Mouse (Mus musculus) hindbrain, embryonic 11.5 days (tissue): ENCODE measurements around the gene Wdr17. TPM values are rescaled to one million over a fixed set of nuclear protein-coding genes. Genes with fewer than 3 reads are reported as not detected.

Experiments used
- ATAC-seq: fragments of 200-750 bp; cut with Nextera tagmentation; 2 replicates; pipeline ENCODE4 v1.8.0; 2017; ENCODE audit warnings: mild to moderate bottlenecking, moderate TSS enrichment, moderate library complexity; ENCODE audit not compliant: low FRiP score
- DNase-seq: peaks from one replicate; pipeline ENCODE4 v3.0.0-alpha.2; 2015; ENCODE audit warnings: low spot score
- H3K27ac ChIP-seq: fragments of 300-500 bp; sonication (generic); 2 replicates; pipeline ENCODE4 v1.5.1; 2014; ENCODE audit warnings: mild to moderate bottlenecking, low read depth, low read length
- H3K27me3 ChIP-seq: fragments of 300-500 bp; sonication (generic); 2 replicates; pipeline ENCODE4 v1.6.1; 2014; ENCODE audit warnings: mild to moderate bottlenecking, low read length, moderate library complexity, mixed read lengths; ENCODE audit not compliant: control insufficient read depth, insufficient read depth
- H3K36me3 ChIP-seq: fragments of 300-500 bp; sonication (generic); 2 replicates; pipeline ENCODE4 v1.6.1; 2014; ENCODE audit warnings: mild to moderate bottlenecking, low read length, moderate library complexity, mixed read lengths; ENCODE audit not compliant: control insufficient read depth, insufficient read depth
- H3K4me1 ChIP-seq: fragments of 300-500 bp; sonication (generic); replicated peaks from 2 replicates; pipeline ENCODE4 v1.6.1; 2014; ENCODE audit warnings: low read length, mixed read lengths; ENCODE audit not compliant: control insufficient read depth, insufficient read depth
- H3K4me2 ChIP-seq: fragments of 300-500 bp; sonication (generic); replicated peaks from 2 replicates; pipeline ENCODE4 v1.6.1; 2014; ENCODE audit warnings: mild to moderate bottlenecking, low read depth, low read length
- H3K4me3 ChIP-seq: fragments of 300-500 bp; sonication (generic); 2 replicates; pipeline ENCODE4 v1.5.1; 2014; ENCODE audit warnings: low read depth, low read length
- H3K9ac ChIP-seq: fragments of 300-500 bp; sonication (generic); 2 replicates; pipeline ENCODE4 v1.6.1; 2014; ENCODE audit warnings: low read depth, low read length
- H3K9me3 ChIP-seq: fragments of 300-500 bp; sonication (generic); 2 replicates; pipeline ENCODE4 v1.6.1; 2016; ENCODE audit warnings: low read length; ENCODE audit not compliant: control insufficient read depth
- WGBS: fragments of 180-500 bp; shearing (Covaris S2); extraction: QIAGEN DNeasy Blood & Tissue Kit; methylation state at CpG from one replicate; pipeline ENCODE4 v1.1.7; 2014; 5-methylcytosine and 5-hydroxymethylcytosine counted together
- polyA plus RNA-seq: library from polyadenylated mRNA; unstranded; fragments of >200 nt; fragmentation: Nextera tagmentation; extraction: Ambion mirVana; gene quantifications from 2 replicates; pipeline ENCODE4 v1.2.1, GENCODE M21; 2014

Gene Wdr17
- 2.4 and 4.6 TPM in 2 replicates for polyA plus RNA-seq

DNA sequence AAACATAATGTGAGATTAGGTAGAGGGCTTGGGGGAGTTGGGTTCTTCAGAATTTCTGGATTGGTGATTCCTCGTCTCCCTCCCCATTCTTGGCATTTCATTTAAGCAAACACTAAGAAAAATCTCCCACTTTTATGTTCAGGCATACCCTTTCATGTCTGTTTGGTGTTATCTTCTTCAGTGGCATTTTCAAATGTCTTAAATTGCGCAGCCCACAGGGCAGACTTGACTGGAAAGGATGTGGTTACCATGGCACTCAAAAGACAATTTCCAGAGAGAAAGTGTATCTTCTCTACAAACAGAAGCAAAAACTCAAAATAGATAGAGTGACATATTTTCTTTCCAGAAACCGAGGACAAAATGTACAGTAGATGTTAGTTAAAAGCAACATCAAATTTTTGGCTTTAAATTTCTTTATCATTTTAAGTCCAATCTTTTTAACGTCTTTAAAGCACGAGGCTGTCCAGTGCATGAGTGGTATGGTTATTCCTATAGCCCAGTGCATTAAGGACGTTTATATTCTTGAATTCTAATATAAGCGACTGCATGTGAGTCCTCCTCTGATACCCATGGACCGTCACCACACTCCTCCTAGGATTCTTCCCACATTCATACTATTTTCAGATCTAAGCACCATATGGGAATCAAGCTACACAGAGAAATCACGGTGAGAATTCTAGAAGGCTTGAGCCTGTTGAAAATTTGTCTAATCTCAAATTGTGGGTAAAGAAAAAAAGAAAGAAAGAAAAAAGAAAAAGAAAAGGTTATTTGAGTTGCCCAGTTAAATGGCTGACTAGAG lies at the start of gene Wdr17:
Gene Wdr17 (minus strand): TSS at position 198 of the 799 bp plus-strand sequence.
- Histone ChIP-seq H3K27me3 (no peaks in the 10 kb centered on the region), H3K4me1 (no peaks in the 10 kb centered on the region), H3K4me2 (no peak within 1 kb of the TSS), H3K4me3 (no peak within 1 kb of the TSS), H3K9me3 (no peaks in the 10 kb centered on the region), H3K36me3 (no peaks in the 10 kb centered on the region), H3K27ac (no peak within 1 kb of the TSS), H3K9ac (no peak within 1 kb of the TSS)
- ATAC-seq (no peak), DNase-seq (no peak)
- 90% methylated on average over 9 of the region's 9 CpGs for WGBS

DNA sequence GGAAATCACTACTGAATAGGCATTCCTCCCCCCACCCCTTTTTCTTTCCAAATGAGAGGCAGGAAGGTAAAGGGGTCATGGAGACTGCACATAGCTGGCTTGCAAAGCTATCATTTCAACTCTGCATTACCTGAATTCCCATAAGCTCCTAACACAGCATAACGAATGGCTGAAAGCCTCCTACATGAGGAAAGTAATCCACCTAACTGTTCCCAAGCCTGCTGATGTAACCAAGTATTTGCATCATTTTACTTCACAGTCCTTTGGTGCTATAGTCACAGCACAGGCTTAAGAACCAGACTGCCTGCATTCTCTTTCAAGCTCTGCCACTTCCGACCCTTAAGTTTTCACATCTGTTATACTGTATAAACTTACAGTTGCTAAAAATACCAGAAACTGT lies 45.3 kb upstream of the Wdr17 start:
- Histone ChIP-seq H3K4me3 (no peak overlapping the region), H3K4me2 (no peak overlapping the region), H3K4me1 (no peaks in the 10 kb centered on the region), H3K27me3 (no peaks in the 10 kb centered on the region), H3K27ac (no peak overlapping the region), H3K9me3 (no peaks in the 10 kb centered on the region), H3K36me3 (no peaks in the 10 kb centered on the region), H3K9ac (no peak overlapping the region)
- WGBS, result 82% methylated on average over 2 of the region's 2 CpGs
- ATAC-seq (no peak), DNase-seq (no peak)

DNA sequence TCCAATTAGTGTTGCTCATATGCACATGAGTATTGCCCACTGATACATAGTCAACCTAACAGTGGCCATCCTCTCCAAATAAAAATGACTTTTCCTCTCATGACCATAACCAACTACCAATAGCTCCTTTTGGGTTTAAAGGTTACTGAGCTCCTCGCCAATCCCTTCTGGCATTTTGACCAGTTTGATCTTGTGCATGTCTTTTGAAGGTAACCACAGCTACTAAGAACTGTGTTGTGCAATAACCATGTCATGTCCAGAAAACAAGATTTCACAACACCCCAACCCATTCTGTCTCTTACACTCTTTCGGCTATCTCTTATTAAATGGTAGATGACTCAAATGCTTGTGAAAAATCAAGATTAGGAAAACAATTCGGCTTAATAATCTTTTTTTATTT lies 38.0 kb upstream of the Wdr17 start:
- H3K9ac ChIP-seq, result no peak overlapping the region

DNA sequence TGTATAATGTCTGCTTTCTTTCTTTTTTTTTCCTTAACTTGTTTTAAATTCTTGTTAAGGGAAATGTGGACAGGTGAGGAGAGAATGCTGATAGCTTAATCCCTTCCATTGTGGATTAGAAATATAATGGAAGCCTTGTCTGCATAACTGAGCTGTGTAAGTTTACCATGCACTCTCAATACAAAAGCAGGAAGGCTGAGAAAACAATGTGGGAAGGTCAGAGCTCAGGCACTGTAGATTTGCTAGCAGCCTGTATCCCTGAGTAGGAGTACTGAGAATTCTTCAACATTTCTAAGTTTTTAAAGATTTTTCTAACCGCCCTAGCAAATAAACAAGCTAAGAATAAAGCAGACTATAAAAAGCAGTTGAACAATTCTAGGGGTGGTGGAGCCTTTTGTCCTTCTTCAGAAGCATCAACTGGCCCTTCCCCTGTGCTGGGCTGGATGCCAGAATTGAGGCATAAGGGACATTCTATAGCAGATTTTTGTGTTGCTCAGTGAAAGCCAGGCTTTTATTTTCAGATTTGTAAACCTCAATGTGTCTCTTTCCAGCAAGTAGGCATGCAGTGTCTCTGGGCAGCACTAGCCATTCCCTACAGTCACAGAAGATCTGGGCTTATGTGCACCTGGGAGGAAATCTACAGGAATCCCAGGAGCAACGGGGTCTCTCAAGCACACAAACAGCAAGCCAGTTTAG lies 35.3 kb upstream of the Wdr17 start:
- 0 out of 2 replicates have a peak, but pooled peaks have one; percentile 23 for ATAC-seq
- H3K4me1 ChIP-seq, result no peaks in the 10 kb centered on the region
- H3K36me3 ChIP-seq, result no peaks in the 10 kb centered on the region
- peak; percentile 11 for DNase-seq
- H3K27ac ChIP-seq, result no peak overlapping the region
- no peak overlapping the region for H3K4me3 ChIP-seq
- no peaks in the 10 kb centered on the region for H3K9me3 ChIP-seq
- H3K27me3 ChIP-seq, result no peaks in the 10 kb centered on the region
- no peak overlapping the region for H3K9ac ChIP-seq
- 51% methylated on average over 2 of the region's 2 CpGs for WGBS
- H3K4me2 ChIP-seq, result no peak overlapping the region

More for the DNA sequence above, 38.0 kb upstream of the Wdr17 start:
- H3K4me2 ChIP-seq, result no peak overlapping the region
- ATAC-seq (no peak), DNase-seq (no peak)
- H3K27ac ChIP-seq, result no peak overlapping the region
- H3K9me3 ChIP-seq, result no peaks in the 10 kb centered on the region
- no peak overlapping the region for H3K4me3 ChIP-seq
- WGBS, result 84% methylated on average over 3 of the region's 3 CpGs
- no peaks in the 10 kb centered on the region for H3K27me3 ChIP-seq
- no peaks in the 10 kb centered on the region for H3K4me1 ChIP-seq
- H3K36me3 ChIP-seq, result no peaks in the 10 kb centered on the region

DNA sequence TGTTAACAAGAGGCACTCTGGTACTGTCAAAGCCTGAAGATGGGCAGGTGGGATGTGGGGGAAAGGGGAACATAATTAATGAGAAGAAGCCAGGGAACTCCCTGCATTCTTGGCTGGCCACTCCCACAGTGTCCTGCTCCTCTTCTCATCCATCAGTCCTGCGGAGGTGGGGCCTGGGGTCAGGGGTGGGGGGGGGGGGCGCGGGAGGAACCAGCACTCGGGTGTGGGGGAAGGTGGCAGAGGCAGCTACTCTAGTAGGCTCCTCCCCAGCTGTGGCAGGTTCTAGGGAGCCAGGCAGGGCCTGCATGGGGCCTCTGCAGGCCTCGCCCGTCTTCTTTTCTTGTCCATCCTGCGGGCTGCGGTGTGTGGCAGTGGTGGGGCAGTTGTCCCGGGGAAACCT lies 30.7 kb upstream of the Wdr17 start:
- no peaks in the 10 kb centered on the region for H3K9me3 ChIP-seq
- no peaks in the 10 kb centered on the region for H3K4me1 ChIP-seq
- no peak overlapping the region for H3K4me3 ChIP-seq
- no peak overlapping the region for H3K27ac ChIP-seq
- DNase-seq (no peak), ATAC-seq (0 out of 2 replicates have a peak, but pooled peaks have one; percentile 19)
- WGBS, result 56% methylated on average over 8 of the region's 9 CpGs
- H3K4me2 ChIP-seq, result no peak overlapping the region
- no peaks in the 10 kb centered on the region for H3K27me3 ChIP-seq
- no peak overlapping the region for H3K9ac ChIP-seq
- H3K36me3 ChIP-seq, result no peaks in the 10 kb centered on the region

DNA sequence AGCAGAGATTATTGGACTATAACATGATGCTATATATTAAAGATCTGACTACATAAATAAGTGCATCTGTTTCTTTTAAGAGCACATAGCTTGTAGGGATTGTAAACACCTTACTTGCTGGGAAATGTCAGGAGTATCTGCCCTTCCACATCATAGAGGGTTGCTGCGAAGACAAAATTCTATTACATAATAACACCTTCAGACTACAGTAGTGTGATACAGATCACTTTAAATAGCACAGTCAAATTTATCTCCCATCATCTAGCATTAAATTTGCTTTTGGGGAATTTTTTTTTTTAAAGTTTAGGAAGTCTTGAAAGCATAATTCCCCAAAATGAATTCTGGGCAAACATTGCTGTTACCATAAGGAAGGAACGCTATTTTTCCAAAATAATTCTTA lies 25.9 kb upstream of the Wdr17 start:
- DNase-seq (no peak), ATAC-seq (no peak)
- no peaks in the 10 kb centered on the region for H3K27me3 ChIP-seq
- no peak overlapping the region for H3K9ac ChIP-seq
- H3K4me1 ChIP-seq, result no peaks in the 10 kb centered on the region
- H3K4me3 ChIP-seq, result no peak overlapping the region
- H3K36me3 ChIP-seq, result no peaks in the 10 kb centered on the region
- no peak overlapping the region for H3K4me2 ChIP-seq
- H3K9me3 ChIP-seq, result no peaks in the 10 kb centered on the region
- H3K27ac ChIP-seq, result no peak overlapping the region
- WGBS, result 91% methylated on average over 2 of the region's 2 CpGs

DNA sequence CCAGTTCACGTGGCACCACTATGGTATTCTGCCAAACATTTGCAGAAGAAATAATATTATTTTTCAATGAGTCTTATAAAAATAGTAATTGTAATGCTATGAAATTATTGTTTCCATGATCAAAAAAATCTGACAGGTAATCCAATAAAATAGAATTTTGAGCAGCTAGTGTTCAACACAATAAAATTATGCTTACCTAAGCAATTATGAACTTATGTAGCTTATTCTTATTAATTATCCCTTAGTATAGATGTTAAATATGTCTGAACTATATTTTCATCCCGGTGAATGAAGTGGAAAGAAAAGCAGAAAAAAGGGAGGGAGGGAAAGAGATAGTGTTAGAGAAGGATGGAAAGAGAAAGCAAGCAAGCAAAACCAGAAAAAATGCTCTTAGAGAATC lies 12.5 kb upstream of the Wdr17 start:
- Histone ChIP-seq H3K9me3 (no peaks in the 10 kb centered on the region), H3K4me3 (no peak overlapping the region), H3K27me3 (no peaks in the 10 kb centered on the region), H3K9ac (no peak overlapping the region), H3K4me2 (no peak overlapping the region), H3K4me1 (no peaks in the 10 kb centered on the region), H3K36me3 (no peaks in the 10 kb centered on the region), H3K27ac (no peak overlapping the region)
- DNase-seq, result no peak
- ATAC-seq, result no peak
- WGBS, result 92% methylated on average over 2 of the region's 2 CpGs

DNA sequence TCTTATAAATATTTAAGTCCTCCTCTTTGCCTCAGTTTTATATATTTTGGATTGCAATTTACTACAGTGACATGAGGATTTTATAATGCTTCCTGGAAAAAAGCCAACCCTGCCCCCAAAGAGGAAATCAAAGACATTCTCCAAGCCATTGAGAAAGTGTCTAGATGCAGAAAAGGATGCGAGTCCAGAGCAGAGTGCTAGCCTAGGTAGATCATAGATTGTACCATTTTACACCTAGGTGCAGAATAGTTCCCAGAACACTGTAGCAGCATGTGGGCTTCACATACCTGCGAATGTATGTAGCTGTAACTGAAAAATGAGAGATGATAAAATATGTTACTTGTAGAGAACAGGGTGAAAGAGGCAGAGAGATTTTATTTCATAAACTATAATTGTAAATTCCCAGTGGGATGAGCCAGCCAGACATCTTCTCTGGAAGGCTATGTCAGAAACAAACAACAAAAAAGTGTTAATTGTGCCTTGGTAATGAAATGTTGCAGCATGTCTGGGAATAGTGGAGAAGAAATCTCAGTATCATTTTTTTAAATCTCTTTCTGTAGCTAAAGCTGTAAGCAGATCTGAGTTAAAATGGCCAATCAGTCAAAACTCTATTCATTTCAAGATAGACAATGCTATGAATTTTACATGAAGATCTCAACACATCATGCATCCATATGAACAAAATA lies 7.8 kb upstream of the Wdr17 start:
- Histone ChIP-seq H3K4me3 (no peak overlapping the region), H3K4me1 (no peaks in the 10 kb centered on the region), H3K9ac (no peak overlapping the region), H3K9me3 (no peaks in the 10 kb centered on the region), H3K36me3 (no peaks in the 10 kb centered on the region), H3K4me2 (no peak overlapping the region), H3K27me3 (no peaks in the 10 kb centered on the region), H3K27ac (no peak overlapping the region)
- ATAC-seq, result no peak
- DNase-seq, result no peak
- WGBS, result 88% methylated on average over 2 of the region's 2 CpGs
